Comparison of ENCODE assay signal across 8 mouse cellular contexts in genomic region chr15:96474325-96474955, GRCm38 (mm10). TPM values are rescaled to one million over a fixed set of nuclear protein-coding genes. Genes with fewer than 3 reads are reported as not detected.
DNase-seq lines count a peak whose midpoint lies in the region; ATAC-seq and TF ChIP-seq lines count a peak whose summit lies in the region.

No protein-coding gene starts in this region.

- WGBS in heart, adult 2 months: 42% methylated on average over 20 of the region's 20 CpGs
- WGBS in heart, embryonic 12.5 days: 68% methylated on average over 20 of the region's 20 CpGs
- WGBS in bone marrow, adult 2 months: 18% methylated on average over 20 of the region's 20 CpGs
- 41% methylated on average over 20 of the region's 20 CpGs for WGBS in thymus, adult 2 months

- peak; percentile 49 to 67 for DNase-seq in heart, adult 2 months
- peak; percentile 55 to 68 for DNase-seq in kidney, postnatal 4 days
- DNase-seq in thymus, adult 2 months: no peak
- no peak for DNase-seq in ovary, postnatal 10 days (ENCODE audit: low spot score)

- TF ChIP-seq POLR2A in heart, adult 2 months (IDR thresholded peaks at IDR 0.05; ENCODE audit: insufficient read depth, low read depth, low read length): peak; percentile 45; the same call in 1 of the 2 replicates
- no peak for TF ChIP-seq POLR2A in bone marrow, adult 2 months (IDR thresholded peaks at IDR 0.05; ENCODE audit: borderline replicate concordance, control insufficient read depth, low read depth, low read length)
- no peak for TF ChIP-seq POLR2A in thymus, adult 2 months (IDR thresholded peaks at IDR 0.05; ENCODE audit: control insufficient read depth, extremely low read depth, insufficient read depth, low read length, poor library complexity)

- no peak overlapping the region for H3K9ac ChIP-seq in heart, adult 2 months (ENCODE audit: low read depth, low read length)
- no peak overlapping the region for H3K9ac ChIP-seq in heart, embryonic 12.5 days

- H3K4me1 ChIP-seq in heart, adult 2 months (ENCODE audit: control insufficient read depth, insufficient read depth, low read length): no peaks in the 10 kb centered on the region
- H3K4me1 ChIP-seq in heart, embryonic 12.5 days (replicated peaks): no peaks in the 10 kb centered on the region
- H3K4me1 ChIP-seq in bone marrow, adult 2 months (ENCODE audit: control insufficient read depth, insufficient read depth, low read length): no peaks in the 10 kb centered on the region; the same call in 1 of the 2 replicates
- no peaks in the 10 kb centered on the region for H3K4me1 ChIP-seq in thymus, adult 2 months (replicated peaks; ENCODE audit: control insufficient read depth, insufficient read depth, low read length)

- no peak for ATAC-seq in heart, embryonic 12.5 days (ENCODE audit: insufficient number of reproducible peaks, low FRiP score)
- ATAC-seq in megakaryocyte progenitor cell, adult 5-6 weeks (replicated peaks; ENCODE audit: poor library complexity): peak; percentile 29
- no peak for ATAC-seq in activated CD4-positive, CD25-positive, alpha-beta regulatory T cell, adult 4 months

- peak overlapping the region; percentile 26; the same call in 1 of the 2 replicates for H3K4me3 ChIP-seq in heart, adult 2 months
- no peak overlapping the region for H3K4me3 ChIP-seq in heart, embryonic 12.5 days
- peak overlapping the region; percentile 9 for H3K4me3 ChIP-seq in bone marrow, adult 2 months (replicated peaks; ENCODE audit: control insufficient read depth, low read depth, low read length)
- no peak overlapping the region for H3K4me3 ChIP-seq in thymus, adult 2 months (ENCODE audit: control insufficient read depth, insufficient read depth, low read length)

- no peaks in the 10 kb centered on the region for H3K27me3 ChIP-seq in heart, adult 2 months (ENCODE audit: control insufficient read depth, insufficient read depth, low read length)
- H3K27me3 ChIP-seq in heart, embryonic 12.5 days (replicated peaks): no peaks in the 10 kb centered on the region
- H3K27me3 ChIP-seq in thymus, adult 2 months (ENCODE audit: control insufficient read depth, insufficient read depth, low read length): no peaks in the 10 kb centered on the region

- H3K27ac ChIP-seq in heart, adult 2 months: peak overlapping the region; percentile 65
- no peak overlapping the region for H3K27ac ChIP-seq in heart, embryonic 12.5 days (ENCODE audit: poor library complexity, severe bottlenecking)
- peak overlapping the region; percentile 70 for H3K27ac ChIP-seq in bone marrow, adult 2 months (ENCODE audit: control insufficient read depth, insufficient read depth, low read depth, low read length, poor library complexity)
- H3K27ac ChIP-seq in thymus, adult 2 months (ENCODE audit: control insufficient read depth, insufficient read depth, low read length): no peak overlapping the region

- H3K79me2 ChIP-seq in heart, adult 2 months (replicated peaks; ENCODE audit: control insufficient read depth, insufficient read depth, low read length): no peaks in the 10 kb centered on the region

- no peak overlapping the region for H3K4me2 ChIP-seq in heart, embryonic 12.5 days

- no peaks in the 10 kb centered on the region for H3K9me3 ChIP-seq in heart, embryonic 12.5 days (replicated peaks)

- no peaks in the 10 kb centered on the region for H3K36me3 ChIP-seq in heart, adult 2 months (ENCODE audit: control insufficient read depth, insufficient read depth, low read length)
- no peaks in the 10 kb centered on the region for H3K36me3 ChIP-seq in heart, embryonic 12.5 days
- no peaks in the 10 kb centered on the region for H3K36me3 ChIP-seq in thymus, adult 2 months (ENCODE audit: control insufficient read depth, insufficient read depth, low read length)

- TF ChIP-seq EP300 in heart, adult 2 months (IDR thresholded peaks at IDR 0.05; ENCODE audit: insufficient read depth, low read depth, low read length): peak; percentile 38; the same call in 1 of the 2 replicates

- intact Hi-C loops in heart, adult 2 months (cut with DNase I): loop anchor here (2.0 to 10.0 kb wide), 2 partner anchors 14 to 1890 kb away; partner anchors contain the start of genes Scaf11 and Twf1

- TF ChIP-seq CTCF in heart, adult 2 months (IDR thresholded peaks at IDR 0.05): no peak
- no peak for TF ChIP-seq CTCF in bone marrow, adult 2 months (IDR thresholded peaks at IDR 0.05; ENCODE audit: control insufficient read depth, insufficient read depth, low read length)
- TF ChIP-seq CTCF in thymus, adult 2 months (IDR thresholded peaks at IDR 0.05; ENCODE audit: borderline replicate concordance, control insufficient read depth, extremely low read depth, insufficient read depth, low read length, poor library complexity): no peak

RNA-seq across cellular contexts. Expression of gene Scaf11, which starts 13.8 kb away (rescaled TPM):
- 10 to 100 TPM; 45.9 to 54.0 TPM for total RNA-seq in heart, adult 2 months (2021)
- polyA plus RNA-seq in heart, adult 2 months (2012; rRNA removed): 9.6 and 16.8 TPM in 2 replicates
- polyA plus RNA-seq in heart, embryonic 12.5 days (2016; fragmentation: Nextera tagmentation; extraction: Ambion mirVana): 76.0 and 79.1 TPM in 2 replicates
- polyA plus RNA-seq in bone marrow, adult 2 months (2011; ENCODE audit: insufficient read depth, insufficient read length, low replicate concordance, missing spikeins): 30.4 and 32.1 TPM in 2 replicates
- total RNA-seq in megakaryocyte progenitor cell, adult 5-6 weeks (2015): 96.1 and 99.7 TPM in 2 replicates
- 120 and 136 TPM in 2 replicates for total RNA-seq in megakaryocyte progenitor cell, adult 5-6 weeks (2017)
- 10 to 100 TPM; 39.8 to 46.8 TPM for polyA plus RNA-seq in activated CD4-positive, CD25-positive, alpha-beta regulatory T cell, adult 4 months (2017; shearing (Covaris generic))
- 32.4 and 38.3 TPM in 2 replicates for polyA plus RNA-seq in thymus, adult 2 months (2012; rRNA removed)

Comparison
In these comparisons a context has a peak if more than half of its experiments do, and no peak if none do; other contexts are left out.
1. H3K27ac ChIP-seq: peak in heart, adult 2 months (single experiment) and bone marrow, adult 2 months (single experiment); none in heart, embryonic 12.5 days (single experiment) and thymus, adult 2 months (single experiment).
2. H3K4me3 ChIP-seq: peak in heart, adult 2 months (single experiment) and bone marrow, adult 2 months (single experiment); none in heart, embryonic 12.5 days (single experiment) and thymus, adult 2 months (single experiment).
3. DNase-seq: peak in heart, adult 2 months (2 of 2) and kidney, postnatal 4 days (2 of 2); none in thymus, adult 2 months (single experiment) and ovary, postnatal 10 days (single experiment).